Mouse (Mus musculus): Measurements from ENCODE around the gene Plekhg4. TPM values are rescaled to one million over a fixed set of nuclear protein-coding genes. Genes with fewer than 3 reads are reported as not detected.

Plekhg4 gene
- 1 to 10 TPM; 2.1 to 2.2 TPM for total RNA-seq (2021)
- long read RNA-seq, experiment 1, partial matches to known transcripts: 2 of 2 reads
- long read RNA-seq, experiment 1, other reads (novel, unspliced or antisense): 0 of 2 reads
- long read RNA-seq, experiment 2: 0 reads

GRCm38 (mm10) chr8:105373032-105373431, at the start of gene Plekhg4:
Gene Plekhg4 (plus strand): TSS chr8:105373274.
- DNase-seq (ENCODE audit: low spot score in 2 of 2): no peak

GRCm38 (mm10) chr8:105325641-105326093, 47.4 kb upstream of the Plekhg4 start:
- no peak for DNase-seq (ENCODE audit: low spot score in 2 of 2)

- peak; percentile 97 to 98 for DNase-seq (ENCODE audit: low spot score in 2 of 2)
Measured at GRCm38 (mm10) chr8:105326141-105326672, 46.9 kb upstream of the Plekhg4 start, which contains the start of the genes Lrrc29 and Tmem208. Gene Lrrc29 (minus strand): TSS chr8:105326278. Gene Tmem208 (plus strand): TSS chr8:105326354.

- no peak for DNase-seq (ENCODE audit: low spot score in 2 of 2)
Measured at GRCm38 (mm10) chr8:105326968-105327367, 46.1 kb upstream of the Plekhg4 start.

GRCm38 (mm10) chr8:105330325-105330724, 42.7 kb upstream of the Plekhg4 start:
- DNase-seq (ENCODE audit: low spot score in 2 of 2): no peak

- DNase-seq (ENCODE audit: low spot score in 2 of 2): no peak
Measured at GRCm38 (mm10) chr8:105331469-105331868, 41.6 kb upstream of the Plekhg4 start.

- no peak for DNase-seq (ENCODE audit: low spot score in 2 of 2)
Measured at GRCm38 (mm10) chr8:105331931-105332330, 41.1 kb upstream of the Plekhg4 start.

- no peak for DNase-seq (ENCODE audit: low spot score in 2 of 2)
Measured at GRCm38 (mm10) chr8:105332523-105332922, 40.6 kb upstream of the Plekhg4 start.

GRCm38 (mm10) chr8:105336373-105337130, 36.5 kb upstream of the Plekhg4 start:
- DNase-seq (ENCODE audit: low spot score in 2 of 2): no peak

- no peak for DNase-seq (ENCODE audit: low spot score in 2 of 2)
Measured at GRCm38 (mm10) chr8:105338992-105339391, 34.1 kb upstream of the Plekhg4 start.

GRCm38 (mm10) chr8:105339886-105340635, 33.0 kb upstream of the Plekhg4 start:
- no peak for DNase-seq (ENCODE audit: low spot score in 2 of 2)

- no peak for DNase-seq (ENCODE audit: low spot score in 2 of 2)
Measured at GRCm38 (mm10) chr8:105341399-105341798, 31.7 kb upstream of the Plekhg4 start.

GRCm38 (mm10) chr8:105342768-105343167, 30.3 kb upstream of the Plekhg4 start:
- DNase-seq (ENCODE audit: low spot score in 2 of 2): no peak

GRCm38 (mm10) chr8:105343791-105344574, 29.1 kb upstream of the Plekhg4 start:
- DNase-seq (ENCODE audit: low spot score in 2 of 2): no peak

- DNase-seq (ENCODE audit: low spot score in 2 of 2): no peak
Measured at GRCm38 (mm10) chr8:105345061-105345975, 27.8 kb upstream of the Plekhg4 start.

GRCm38 (mm10) chr8:105346611-105347427, 26.3 kb upstream of the Plekhg4 start:
- peak; percentile 48 to 54 for DNase-seq (ENCODE audit: low spot score in 2 of 2)

- DNase-seq (ENCODE audit: low spot score in 2 of 2): peak; percentile 83 to 89
Measured at GRCm38 (mm10) chr8:105347428-105348221, 25.4 kb upstream of the Plekhg4 start, which contains the start of gene Fhod1. Gene Fhod1 (minus strand): TSS chr8:105347953.

Measured in left cerebral cortex, adult 18-20 months (tissue).